Mouse (Mus musculus): ENCODE measurements around the gene Tdpoz4. TPM values are rescaled to one million over a fixed set of nuclear protein-coding genes. Genes with fewer than 3 reads are reported as not detected.
"Not testable (repeated sequence)": the region's sequence is repeated elsewhere in the genome, so short reads cannot be mapped to it uniquely, and the experiment has no call there.

Gene Tdpoz4
- polyA plus RNA-seq (2016; fragmentation: Nextera tagmentation; extraction: Ambion mirVana): not detected in 2 replicates

GRCm38 (mm10) chr3:93796098-93796497 lies at the start of gene Tdpoz4:
Gene Tdpoz4 (plus strand): TSS chr3:93796398.
- H3K36me3 ChIP-seq (replicated peaks); H3K4me2 ChIP-seq; H3K27ac ChIP-seq; H3K4me1 ChIP-seq; H3K9ac ChIP-seq; H3K27me3 ChIP-seq; H3K4me3 ChIP-seq (replicated peaks); ATAC-seq (ENCODE audit: low FRiP score); H3K9me3 ChIP-seq: not testable (repeated sequence)

GRCm38 (mm10) chr3:93754022-93754421 lies 42.2 kb upstream of the Tdpoz4 start:
- ATAC-seq (ENCODE audit: low FRiP score); H3K4me2 ChIP-seq; H3K27me3 ChIP-seq; H3K4me3 ChIP-seq (replicated peaks); H3K4me1 ChIP-seq; H3K36me3 ChIP-seq (replicated peaks); H3K9me3 ChIP-seq; H3K27ac ChIP-seq; H3K9ac ChIP-seq: not testable (repeated sequence)
- 90% methylated on average over 18 of the region's 18 CpGs for WGBS

- H3K9ac ChIP-seq; H3K4me1 ChIP-seq; H3K4me3 ChIP-seq (replicated peaks); H3K9me3 ChIP-seq; H3K4me2 ChIP-seq; H3K27ac ChIP-seq; H3K27me3 ChIP-seq; ATAC-seq (ENCODE audit: low FRiP score); H3K36me3 ChIP-seq (replicated peaks): not testable (repeated sequence)
- 95% methylated on average over 1 of the region's 1 CpGs for WGBS
Observed at GRCm38 (mm10) chr3:93772700-93773099, 23.5 kb upstream of the Tdpoz4 start, which contains the start of gene Gm5773. Gene Gm5773 (plus strand): TSS chr3:93773000.

GRCm38 (mm10) chr3:93813341-93813740 lies 17.1 kb downstream of the Tdpoz4 start:
- not testable (repeated sequence) for H3K27me3 ChIP-seq; H3K4me1 ChIP-seq; H3K4me3 ChIP-seq (replicated peaks); H3K36me3 ChIP-seq (replicated peaks); H3K9ac ChIP-seq; H3K4me2 ChIP-seq; ATAC-seq (ENCODE audit: low FRiP score); H3K27ac ChIP-seq; H3K9me3 ChIP-seq

GRCm38 (mm10) chr3:93825720-93826119 lies 29.5 kb downstream of the Tdpoz4 start, which contains the start of gene Tdpoz3:
Gene Tdpoz3 (plus strand): TSS chr3:93826020.
- WGBS: 91% methylated on average over 1 of the region's 1 CpGs
- not testable (repeated sequence) for ATAC-seq (ENCODE audit: low FRiP score); H3K4me3 ChIP-seq (replicated peaks); H3K9me3 ChIP-seq; H3K36me3 ChIP-seq (replicated peaks); H3K9ac ChIP-seq; H3K27ac ChIP-seq; H3K4me1 ChIP-seq; H3K4me2 ChIP-seq; H3K27me3 ChIP-seq

Other genes starting within 250 kb of the Tdpoz4 start
- gene S100a10, start 241.3 kb upstream of the Tdpoz4 start, polyA plus RNA-seq (2016; fragmentation: Nextera tagmentation; extraction: Ambion mirVana): 108 and 148 TPM in 2 replicates
- not detected in 2 replicates for gene Tdpoz2, start 143.7 kb upstream of the Tdpoz4 start, polyA plus RNA-seq (2016; fragmentation: Nextera tagmentation; extraction: Ambion mirVana)
- not detected in 2 replicates for gene Tdpoz1, start 120.1 kb upstream of the Tdpoz4 start, polyA plus RNA-seq (2016; fragmentation: Nextera tagmentation; extraction: Ambion mirVana)
- gene Gm37596, start 103.3 kb upstream of the Tdpoz4 start, polyA plus RNA-seq (2016; fragmentation: Nextera tagmentation; extraction: Ambion mirVana): not detected in 2 replicates
- not detected in 2 replicates for gene Gm5773, start 23.4 kb upstream of the Tdpoz4 start, polyA plus RNA-seq (2016; fragmentation: Nextera tagmentation; extraction: Ambion mirVana)
- not detected in 2 replicates for gene Tdpoz3, start 29.6 kb downstream of the Tdpoz4 start, polyA plus RNA-seq (2016; fragmentation: Nextera tagmentation; extraction: Ambion mirVana)
- not detected in 2 replicates for gene Gm9117, start 147.1 kb downstream of the Tdpoz4 start, polyA plus RNA-seq (2016; fragmentation: Nextera tagmentation; extraction: Ambion mirVana)
- not detected in 2 replicates for gene Tdpoz5, start 164.9 kb downstream of the Tdpoz4 start, polyA plus RNA-seq (2016; fragmentation: Nextera tagmentation; extraction: Ambion mirVana)

Data from forebrain, embryonic 12.5 days (tissue).